Mouse (Mus musculus): ENCODE data around the gene Cpsf6. TPM values are rescaled to one million over a fixed set of nuclear protein-coding genes. Genes with fewer than 3 reads are reported as not detected.

Cpsf6 gene
- polyA plus RNA-seq, 1 experiment from 2014 or later = 135 TPM

DNA sequence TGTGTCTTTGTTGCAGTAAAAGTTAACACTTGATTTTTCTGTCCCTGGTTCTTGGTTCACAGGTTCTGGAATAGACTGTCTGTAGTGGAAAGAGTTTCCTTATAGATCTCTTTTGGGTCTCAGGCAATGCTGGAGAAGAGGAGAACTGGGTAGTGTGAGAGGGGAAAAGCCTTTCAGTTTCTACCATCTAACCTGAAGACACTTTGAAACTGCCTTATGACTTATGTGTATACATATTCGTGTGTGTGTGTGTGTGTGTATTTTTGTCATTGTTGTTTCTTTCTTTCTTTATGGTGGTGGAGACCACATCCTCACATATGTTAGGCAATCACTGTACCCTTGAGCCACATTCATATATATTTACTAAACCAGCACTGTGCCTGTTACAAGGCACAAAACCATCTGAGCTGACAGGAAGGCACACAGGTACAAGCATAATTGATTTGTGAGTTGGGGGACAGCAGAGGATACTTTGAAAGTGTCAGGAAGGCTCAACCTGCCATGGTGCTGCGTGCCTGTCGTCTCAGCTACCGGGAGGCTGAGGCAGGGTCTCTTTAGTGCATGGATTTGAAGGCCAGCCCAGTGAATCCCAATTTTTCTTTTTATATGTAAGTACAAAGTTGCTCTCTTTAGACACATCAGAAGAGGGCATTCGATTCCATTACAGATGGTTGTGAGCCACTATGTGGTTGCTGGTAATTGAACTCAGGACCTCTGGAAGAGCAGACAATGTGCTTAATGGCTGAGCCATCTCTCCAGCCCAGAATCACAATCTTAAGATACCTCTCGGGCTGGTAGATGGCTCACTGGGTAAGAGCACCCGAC, 41.7 kb upstream of the Cpsf6 start:
- ATAC-seq (replicated peaks; ENCODE audit: low FRiP score) = no peak
- no peak for DNase-seq (ENCODE audit: low spot score)
- Histone ChIP-seq H3K4me3 (ENCODE audit: low read depth, low read length) (no peak overlapping the region), H3K27me3 (replicated peaks; ENCODE audit: control insufficient read depth, insufficient read depth, low read length) (no peaks in the 10 kb centered on the region), H3K4me2 (no peak overlapping the region), H3K27ac (ENCODE audit: low read depth, low read length) (no peak overlapping the region), H3K4me1 (replicated peaks; ENCODE audit: control insufficient read depth, insufficient read depth, low read length) (peaks cover 11% of the 10 kb centered on the region), H3K36me3 (ENCODE audit: control insufficient read depth, insufficient read depth, low read length) (no peaks in the 10 kb centered on the region), H3K9me3 (ENCODE audit: control insufficient read depth, low read length) (no peaks in the 10 kb centered on the region), H3K9ac (ENCODE audit: low read depth, low read length) (no peak overlapping the region)
- 79% methylated on average over 7 of the region's 7 CpGs for WGBS

DNA sequence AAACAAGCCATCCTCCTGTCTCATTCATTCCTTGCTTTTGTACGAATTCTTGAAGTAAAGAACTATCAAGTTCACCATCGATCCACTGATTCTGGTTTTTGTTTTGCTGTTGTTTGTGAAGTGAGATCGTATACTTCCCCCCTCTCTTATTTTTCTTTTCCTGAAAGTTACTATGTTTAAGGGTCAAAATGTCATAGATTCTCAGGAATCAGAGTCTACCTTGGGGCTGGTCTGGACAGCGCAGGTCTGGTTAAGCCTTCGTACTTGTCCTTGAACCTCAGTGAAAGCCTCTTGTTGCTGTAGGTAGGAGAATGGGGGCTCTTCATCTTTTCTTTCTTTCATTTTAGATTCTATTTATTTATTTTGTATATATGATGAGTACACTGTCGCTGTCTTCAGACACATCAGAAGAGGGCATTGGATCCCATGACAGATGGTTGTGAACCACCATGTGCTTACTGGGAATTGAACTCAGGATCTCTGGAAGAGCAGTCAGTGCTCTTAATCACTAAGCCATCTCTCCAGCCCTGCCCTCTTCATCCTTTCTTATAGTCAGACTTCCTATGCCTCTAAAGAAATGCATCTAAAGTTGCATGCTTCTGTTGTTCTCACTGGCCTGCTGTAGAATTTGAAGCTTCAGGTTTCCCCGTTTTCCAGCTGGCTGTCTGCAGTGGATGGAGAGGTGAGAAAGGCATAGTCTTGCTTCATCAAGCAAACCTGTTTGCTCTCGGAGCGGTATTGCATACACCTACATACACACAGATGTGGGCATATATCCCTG, 40.9 kb upstream of the Cpsf6 start:
- no peak overlapping the region for H3K27ac ChIP-seq (ENCODE audit: low read depth, low read length)
- H3K4me1 ChIP-seq (replicated peaks; ENCODE audit: control insufficient read depth, insufficient read depth, low read length) = peaks cover 11% of the 10 kb centered on the region
- ATAC-seq (replicated peaks; ENCODE audit: low FRiP score) (no peak), DNase-seq (ENCODE audit: low spot score) (no peak)
- 84% methylated on average over 9 of the region's 9 CpGs for WGBS
- no peaks in the 10 kb centered on the region for H3K27me3 ChIP-seq (replicated peaks; ENCODE audit: control insufficient read depth, insufficient read depth, low read length)
- H3K36me3 ChIP-seq (ENCODE audit: control insufficient read depth, insufficient read depth, low read length) = no peaks in the 10 kb centered on the region
- no peak overlapping the region for H3K9ac ChIP-seq (ENCODE audit: low read depth, low read length)
- H3K4me3 ChIP-seq (ENCODE audit: low read depth, low read length) = no peak overlapping the region
- H3K4me2 ChIP-seq = no peak overlapping the region
- no peaks in the 10 kb centered on the region for H3K9me3 ChIP-seq (ENCODE audit: control insufficient read depth, low read length)

DNA sequence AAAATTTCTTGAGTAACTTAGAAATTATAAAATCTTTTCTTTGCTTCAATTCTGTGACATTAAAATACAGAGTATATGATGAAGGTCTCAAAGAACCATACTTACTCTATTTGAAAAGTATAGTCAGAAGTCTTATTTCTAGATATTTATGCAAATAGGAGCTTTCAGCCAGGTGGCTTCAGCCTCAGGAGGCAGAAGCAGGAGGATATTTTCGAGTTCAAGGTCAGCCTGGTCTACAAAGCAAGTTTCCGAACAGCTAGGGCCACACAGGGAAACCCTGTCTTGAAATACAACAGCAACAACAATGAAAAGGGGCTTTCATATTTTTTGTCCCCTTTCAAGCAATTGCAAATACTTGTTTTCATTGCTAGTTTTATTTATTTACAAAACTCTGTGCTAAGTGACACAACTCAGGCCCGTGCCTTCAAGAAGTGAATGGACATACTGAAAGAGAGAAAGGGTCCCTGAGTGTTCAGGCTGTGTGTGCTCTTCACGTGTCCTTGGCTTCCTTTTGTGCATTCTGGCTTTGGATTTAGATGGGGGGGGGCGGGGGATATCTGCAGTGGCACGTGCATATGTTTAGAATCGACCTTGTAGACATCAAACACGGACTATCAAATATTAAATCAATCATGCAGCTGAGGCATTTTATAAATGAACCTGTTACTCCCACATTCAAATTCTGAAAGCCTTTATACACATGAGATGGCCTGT, 39.9 kb upstream of the Cpsf6 start:
- ATAC-seq (replicated peaks; ENCODE audit: low FRiP score) (no peak), DNase-seq (ENCODE audit: low spot score) (no peak)
- H3K4me3 ChIP-seq (ENCODE audit: low read depth, low read length) = no peak overlapping the region
- H3K9ac ChIP-seq (ENCODE audit: low read depth, low read length) = no peak overlapping the region
- no peaks in the 10 kb centered on the region for H3K9me3 ChIP-seq (ENCODE audit: control insufficient read depth, low read length)
- no peaks in the 10 kb centered on the region for H3K27me3 ChIP-seq (replicated peaks; ENCODE audit: control insufficient read depth, insufficient read depth, low read length)
- no peak overlapping the region for H3K27ac ChIP-seq (ENCODE audit: low read depth, low read length)
- WGBS = 72% methylated on average over 8 of the region's 8 CpGs
- H3K36me3 ChIP-seq (ENCODE audit: control insufficient read depth, insufficient read depth, low read length) = no peaks in the 10 kb centered on the region
- no peak overlapping the region for H3K4me2 ChIP-seq
- peaks cover 11% of the 10 kb centered on the region for H3K4me1 ChIP-seq (replicated peaks; ENCODE audit: control insufficient read depth, insufficient read depth, low read length)

DNA sequence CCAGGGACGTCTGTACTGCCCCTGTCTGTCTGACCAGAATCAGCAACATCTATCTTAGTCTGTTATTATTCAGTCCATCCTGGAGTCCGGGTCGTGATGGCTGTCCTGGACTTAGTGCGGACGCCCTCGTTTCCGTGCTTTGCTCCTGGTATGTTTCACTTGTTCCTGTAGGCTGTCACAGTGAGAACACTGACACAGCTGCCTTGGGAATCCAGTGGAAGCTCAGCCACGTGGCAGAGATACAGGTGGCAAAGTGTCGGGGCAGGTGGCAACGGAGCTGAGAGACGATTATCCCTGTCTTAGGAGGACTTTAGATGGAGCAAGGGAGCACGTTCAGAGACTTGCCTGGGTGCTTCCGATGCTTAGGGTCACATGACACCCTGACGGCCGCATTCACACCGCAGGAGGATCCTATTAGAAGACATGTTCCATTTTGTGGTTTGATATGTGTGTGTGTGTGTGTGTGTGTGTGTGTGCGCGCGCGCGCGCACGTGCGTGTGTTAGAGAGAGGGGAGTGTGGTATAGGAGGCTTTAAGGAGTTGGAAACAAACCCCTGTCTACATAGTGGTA, 38.9 kb upstream of the Cpsf6 start:
- peak; percentile 62 for DNase-seq (ENCODE audit: low spot score)
- Histone ChIP-seq H3K27ac (ENCODE audit: low read depth, low read length) (peak overlapping the region; percentile 60), H3K4me3 (ENCODE audit: low read depth, low read length) (peak overlapping the region; percentile 51), H3K4me2 (peak overlapping the region; percentile 88), H3K36me3 (ENCODE audit: control insufficient read depth, insufficient read depth, low read length) (no peaks in the 10 kb centered on the region), H3K27me3 (replicated peaks; ENCODE audit: control insufficient read depth, insufficient read depth, low read length) (no peaks in the 10 kb centered on the region), H3K4me1 (replicated peaks; ENCODE audit: control insufficient read depth, insufficient read depth, low read length) (peaks cover 8% of the 10 kb centered on the region), H3K9me3 (ENCODE audit: control insufficient read depth, low read length) (no peaks in the 10 kb centered on the region), H3K9ac (ENCODE audit: low read depth, low read length) (peak overlapping the region; percentile 65)
- 27% methylated on average over 24 of the region's 24 CpGs for WGBS
- ATAC-seq (replicated peaks; ENCODE audit: low FRiP score) = peak; percentile 58

DNA sequence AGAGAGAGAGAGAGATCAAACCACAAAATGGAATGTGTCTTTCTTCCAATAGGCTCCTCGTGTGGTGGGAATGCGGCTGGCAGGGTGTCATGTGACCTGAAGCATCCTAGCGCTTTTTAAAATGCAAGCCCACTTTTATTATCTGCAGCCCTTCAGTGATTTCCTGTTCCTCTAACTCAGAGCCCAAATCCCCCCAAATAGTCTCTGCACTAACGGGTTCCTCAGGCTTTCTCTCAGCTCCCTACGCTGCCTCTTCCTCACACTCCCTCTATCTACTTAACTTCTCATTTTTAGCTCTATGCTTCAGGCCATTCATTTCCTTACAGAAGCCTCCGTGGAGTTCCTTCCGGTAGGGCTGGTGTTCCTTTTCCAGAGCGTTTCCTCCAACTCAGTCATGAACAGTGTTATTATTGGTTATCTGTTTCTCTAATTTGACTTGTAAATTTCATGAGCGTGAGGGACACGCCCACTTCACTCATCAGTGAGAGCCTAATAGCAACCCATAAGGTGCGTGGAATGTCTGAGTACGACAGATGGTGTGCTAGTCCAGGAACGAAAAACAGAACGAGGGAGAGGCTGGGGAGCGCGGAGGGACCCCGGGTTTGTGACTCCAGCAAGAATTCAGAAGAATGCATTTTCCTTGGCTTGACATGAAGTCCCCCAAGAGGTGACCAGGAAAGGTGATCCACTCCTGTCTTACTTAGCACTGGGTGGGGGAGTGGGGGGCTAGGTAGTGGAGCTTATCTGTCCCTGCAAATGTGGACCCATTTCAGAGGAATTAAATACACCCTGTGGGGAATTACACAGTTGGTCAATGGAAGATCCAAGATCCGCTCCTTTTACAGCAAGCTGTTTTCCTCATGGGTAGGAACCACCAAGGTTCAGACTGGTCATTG, 38.2 kb upstream of the Cpsf6 start:
- peak; percentile 54 for DNase-seq (ENCODE audit: low spot score)
- WGBS = 13% methylated on average over 18 of the region's 18 CpGs

DNA sequence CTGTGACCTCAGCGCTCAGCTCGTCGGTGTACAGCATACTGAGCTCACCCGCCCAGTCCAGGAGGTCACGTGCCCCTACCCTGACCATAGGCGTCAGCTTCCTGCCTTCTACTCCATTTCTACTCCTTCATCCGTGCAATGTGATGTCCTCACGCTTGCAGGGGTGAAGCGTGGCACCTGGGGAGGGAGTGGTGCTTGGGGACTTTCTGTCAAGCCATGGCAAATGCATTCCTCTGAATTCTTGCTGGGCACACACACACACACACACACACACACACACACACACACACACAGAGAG, 37.6 kb upstream of the Cpsf6 start:
- Histone ChIP-seq H3K4me2 (peak overlapping the region; percentile 88), H3K27me3 (replicated peaks; ENCODE audit: control insufficient read depth, insufficient read depth, low read length) (no peaks in the 10 kb centered on the region), H3K4me1 (replicated peaks; ENCODE audit: control insufficient read depth, insufficient read depth, low read length) (peaks cover 8% of the 10 kb centered on the region), H3K9me3 (ENCODE audit: control insufficient read depth, low read length) (no peaks in the 10 kb centered on the region), H3K36me3 (ENCODE audit: control insufficient read depth, insufficient read depth, low read length) (no peaks in the 10 kb centered on the region), H3K27ac (ENCODE audit: low read depth, low read length) (peak overlapping the region; percentile 61), H3K4me3 (ENCODE audit: low read depth, low read length) (peak overlapping the region; percentile 51), H3K9ac (ENCODE audit: low read depth, low read length) (peak overlapping the region; percentile 11)
- DNase-seq (ENCODE audit: low spot score) = no peak
- 25% methylated on average over 9 of the region's 9 CpGs for WGBS
- peak; percentile 76 for ATAC-seq (replicated peaks; ENCODE audit: low FRiP score)

More for the DNA sequence above, 38.2 kb upstream of the Cpsf6 start:
- Histone ChIP-seq H3K27me3 (replicated peaks; ENCODE audit: control insufficient read depth, insufficient read depth, low read length) (no peaks in the 10 kb centered on the region), H3K4me3 (ENCODE audit: low read depth, low read length) (peak overlapping the region; percentile 51), H3K9ac (ENCODE audit: low read depth, low read length) (peak overlapping the region; percentile 65), H3K4me2 (peak overlapping the region; percentile 88), H3K9me3 (ENCODE audit: control insufficient read depth, low read length) (no peaks in the 10 kb centered on the region), H3K4me1 (replicated peaks; ENCODE audit: control insufficient read depth, insufficient read depth, low read length) (peaks cover 8% of the 10 kb centered on the region), H3K36me3 (ENCODE audit: control insufficient read depth, insufficient read depth, low read length) (no peaks in the 10 kb centered on the region), H3K27ac (ENCODE audit: low read depth, low read length) (peak overlapping the region; percentile 61)
- peak; percentile 81 for ATAC-seq (replicated peaks; ENCODE audit: low FRiP score)

DNA sequence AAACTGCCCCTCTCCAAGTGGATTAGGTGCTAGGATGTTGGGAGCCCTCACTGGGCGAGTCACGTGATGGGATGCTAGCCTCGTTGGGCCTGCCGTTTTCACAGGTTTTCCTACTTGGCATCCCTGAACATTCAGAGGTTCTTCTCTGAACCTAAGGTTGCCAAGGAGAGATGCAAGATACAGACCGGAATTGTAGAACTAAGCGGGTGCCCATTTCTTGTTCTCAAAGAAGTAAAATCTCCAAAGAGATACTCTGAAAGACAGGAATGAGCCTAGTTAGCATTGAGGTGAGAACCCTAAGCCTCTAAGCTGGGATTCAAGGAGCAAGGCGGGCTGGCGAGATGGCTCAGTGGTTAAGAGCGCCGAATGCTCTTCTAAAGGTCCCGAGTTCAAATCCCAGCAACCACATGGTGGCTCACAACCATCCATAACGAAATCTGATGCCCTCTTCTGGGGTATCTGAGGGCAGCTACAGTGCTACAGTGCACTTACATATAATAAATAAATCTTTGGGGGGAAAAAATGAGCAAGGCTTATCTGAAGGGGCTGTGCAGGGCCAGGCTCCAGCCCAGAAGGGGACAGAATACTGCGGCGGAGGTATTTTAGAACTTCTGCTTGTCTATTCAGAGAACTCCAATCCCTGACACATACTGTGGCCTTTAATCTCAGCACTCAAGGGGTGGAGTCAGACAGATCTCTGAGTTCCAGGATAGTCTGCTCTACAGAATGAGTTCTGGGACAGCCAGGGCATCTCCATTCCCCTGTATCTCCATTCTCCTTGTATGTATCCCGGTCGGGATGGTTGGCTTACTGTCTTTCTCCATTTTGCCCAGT, 37.0 kb upstream of the Cpsf6 start:
- peak overlapping the region; percentile 51 for H3K4me3 ChIP-seq (ENCODE audit: low read depth, low read length)
- peak overlapping the region; percentile 61 for H3K27ac ChIP-seq (ENCODE audit: low read depth, low read length)
- H3K36me3 ChIP-seq (ENCODE audit: control insufficient read depth, insufficient read depth, low read length) = no peaks in the 10 kb centered on the region
- H3K4me1 ChIP-seq (replicated peaks; ENCODE audit: control insufficient read depth, insufficient read depth, low read length) = peaks cover 13% of the 10 kb centered on the region
- WGBS = 69% methylated on average over 16 of the region's 16 CpGs
- peak overlapping the region; percentile 88 for H3K4me2 ChIP-seq
- H3K9ac ChIP-seq (ENCODE audit: low read depth, low read length) = no peak overlapping the region; the same call in 1 of the 2 replicates
- no peaks in the 10 kb centered on the region for H3K9me3 ChIP-seq (ENCODE audit: control insufficient read depth, low read length)
- no peaks in the 10 kb centered on the region for H3K27me3 ChIP-seq (replicated peaks; ENCODE audit: control insufficient read depth, insufficient read depth, low read length)
- DNase-seq (ENCODE audit: low spot score) (no peak), ATAC-seq (replicated peaks; ENCODE audit: low FRiP score) (no peak)

Measured in liver, embryonic 11.5 days (tissue).